Mouse (Mus musculus): Measurements from ENCODE around the gene Neurog1. TPM values are rescaled to one million over a fixed set of nuclear protein-coding genes. Genes with fewer than 3 reads are reported as not detected.
A peak's percentile ranks its signal among the peaks of the same experiment; 100 is the strongest.

The Neurog1 gene
- total RNA-seq, 2 experiments from 2014 or later = not detected

GRCm38 (mm10) chr13:56221995-56222848 is 29.7 kb downstream of the Neurog1 start:
- peak; percentile 48 to 61 for DNase-seq (ENCODE audit: low spot score in 2 of 2)

GRCm38 (mm10) chr13:56221129-56221910 is 30.6 kb downstream of the Neurog1 start:
- DNase-seq (ENCODE audit: low spot score in 2 of 2) = peak; percentile 58 to 69

GRCm38 (mm10) chr13:56219254-56219653 is 32.7 kb downstream of the Neurog1 start:
- DNase-seq (ENCODE audit: low spot score in 2 of 2) = no peak

GRCm38 (mm10) chr13:56216090-56216489 is 35.9 kb downstream of the Neurog1 start:
- no peak for DNase-seq (ENCODE audit: low spot score in 2 of 2)

- peak in 1 of 2 experiments; percentile 39 for DNase-seq (ENCODE audit: low spot score in 2 of 2)
Measured at GRCm38 (mm10) chr13:56214633-56215032, 37.3 kb downstream of the Neurog1 start.

GRCm38 (mm10) chr13:56209067-56209411 is 42.9 kb downstream of the Neurog1 start:
- DNase-seq (ENCODE audit: low spot score in 2 of 2) = no peak

GRCm38 (mm10) chr13:56208225-56209066 is 43.5 kb downstream of the Neurog1 start:
- peak in 1 of 2 experiments; percentile 31 for DNase-seq (ENCODE audit: low spot score in 2 of 2)

Other genes starting within 250 kb of the Neurog1 start
- gene H2afy, start 115.8 kb downstream of the Neurog1 start, total RNA-seq (2021) = 100 to 1,000 TPM; 122 to 128 TPM
- 1 to 10 TPM; 1.8 to 2.0 TPM for gene Tifab, start 73.3 kb downstream of the Neurog1 start, total RNA-seq (2021)
- 10 to 100 TPM; 81.4 to 86.1 TPM for gene Cxcl14, start 44.4 kb upstream of the Neurog1 start, total RNA-seq (2021)
- not detected for gene Gm3045, start 174.4 kb upstream of the Neurog1 start, total RNA-seq (2021)
- gene Slc25a48, start 186.2 kb upstream of the Neurog1 start, total RNA-seq (2021) = not detected
- not detected for gene Il9, start 230.1 kb upstream of the Neurog1 start, total RNA-seq (2021)